Mouse (Mus musculus): ENCODE results near the gene Ankrd33b.

DNA sequence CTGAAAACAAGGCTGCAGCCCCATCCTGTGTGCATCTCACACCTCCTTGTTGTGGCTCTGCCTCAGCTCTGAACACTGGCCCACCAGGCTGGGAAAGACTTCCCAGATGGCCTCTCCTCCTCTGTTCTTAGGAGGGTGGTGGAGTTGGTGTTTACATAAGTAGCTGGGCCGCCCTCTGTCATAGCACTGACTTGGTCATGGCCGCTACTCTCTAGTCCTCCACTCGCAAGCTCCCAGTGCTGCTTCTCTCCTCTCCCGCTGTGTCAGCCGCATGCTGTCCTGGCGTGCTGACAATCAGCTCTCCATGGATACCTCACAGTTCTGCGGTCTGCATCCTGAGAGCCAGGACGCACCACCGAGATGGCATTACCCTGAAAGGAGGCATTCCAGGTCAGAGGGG is 120.5 kb downstream of the Ankrd33b start:
- TF ChIP-seq CTCF (IDR thresholded peaks at IDR 0.05; ENCODE audit: borderline replicate concordance, extremely low read depth, insufficient read depth, insufficient read length) (no peak), POLR2A (IDR thresholded peaks at IDR 0.05; ENCODE audit: borderline replicate concordance, extremely low read depth, insufficient read depth, insufficient read length, poor library complexity, severe bottlenecking) (no peak)
